Mouse (Mus musculus) spleen, adult 2 months (tissue): ENCODE data around the gene Vav2. TPM values are rescaled to one million over a fixed set of nuclear protein-coding genes. Genes with fewer than 3 reads are reported as not detected.
A peak's percentile ranks its signal among the peaks of the same experiment; 100 is the strongest.

ENCODE experiments used
- DNase-seq, 2 experiments: peaks; one replicate each; pipeline versions ENCODE4 v3.0.0 to v3.0.0-alpha.2; 2012 to 2021; ENCODE audit warnings: low spot score in 2 of 2, low read depth in 1 of 2
- H3K27ac ChIP-seq: fragments of 200-500 bp; 2 replicates; pipeline ENCODE4 v1.5.1; 2012; ENCODE audit warnings: low read length, inconsistent platforms; ENCODE audit not compliant: insufficient read depth
- H3K27me3 ChIP-seq: fragments of 200-500 bp; 2 replicates; pipeline ENCODE4 v1.6.1; 2012; ENCODE audit warnings: mild to moderate bottlenecking, moderate library complexity, low read length, inconsistent platforms; ENCODE audit not compliant: control insufficient read depth, insufficient read depth
- H3K36me3 ChIP-seq: fragments of 200-500 bp; 2 replicates; pipeline ENCODE4 v1.6.1; 2012; ENCODE audit warnings: mild to moderate bottlenecking, low read length, inconsistent platforms; ENCODE audit not compliant: control insufficient read depth, insufficient read depth
- H3K4me1 ChIP-seq: fragments of 200-500 bp; 2 replicates; pipeline ENCODE4 v1.6.1; 2011; ENCODE audit warnings: inconsistent platforms; ENCODE audit not compliant: control insufficient read depth, insufficient read depth, insufficient read length
- H3K4me3 ChIP-seq: fragments of 200-500 bp; 2 replicates; pipeline ENCODE4 v1.5.1; 2011; ENCODE audit warnings: mild to moderate bottlenecking, inconsistent platforms; ENCODE audit not compliant: insufficient read depth, insufficient read length; ENCODE audit errors: extremely low read depth
- CTCF ChIP-seq: fragments of 200-500 bp; IDR thresholded peaks from 2 replicates; pipeline ENCODE4 v1.5.1; 2011; ENCODE audit warnings: mild to moderate bottlenecking, inconsistent platforms; ENCODE audit not compliant: insufficient read depth, insufficient read length, insufficient replicate concordance; ENCODE audit errors: extremely low read depth
- POLR2A ChIP-seq: fragments of 200-500 bp; IDR thresholded peaks from 2 replicates; pipeline ENCODE4 v1.6.1; 2011; ENCODE audit warnings: low read depth, low read length, inconsistent platforms
- WGBS: fragments of 180-500 bp; shearing (Covaris S2); methylation state at CpG from one replicate; pipeline ENCODE4 v1.1.7; 2018; 5-methylcytosine and 5-hydroxymethylcytosine counted together
- polyA plus RNA-seq: library from polyadenylated mRNA; depleted of rRNA; stranded (reverse); fragments of >200 nt; gene quantifications from 2 replicates; pipeline ENCODE4 v1.2.3, GENCODE M21; 2012

Gene Vav2
- polyA plus RNA-seq, 1 experiment = 53.8 TPM

- WGBS = 25% methylated on average over 3 of the region's 3 CpGs
- no peaks in the 10 kb centered on the region for H3K27me3 ChIP-seq
- TF ChIP-seq CTCF (no peak), POLR2A (no peak)
- no peak overlapping the region for H3K4me3 ChIP-seq
- H3K4me1 ChIP-seq = no peaks in the 10 kb centered on the region; the same call in 1 of the 2 replicates
- H3K27ac ChIP-seq = peak overlapping the region; percentile 73
- peak in 1 of 2 experiments; percentile 23 for DNase-seq
- peaks cover 49% of the 10 kb centered on the region for H3K36me3 ChIP-seq
These were observed 161.0 kb downstream of the Vav2 start for GRCm38 (mm10) chr2:27265819-27266218.

GRCm38 (mm10) chr2:27262984-27263383 lies 163.8 kb downstream of the Vav2 start:
- no peaks in the 10 kb centered on the region for H3K27me3 ChIP-seq
- H3K36me3 ChIP-seq = peaks cover 31% of the 10 kb centered on the region
- no peaks in the 10 kb centered on the region; the same call in 1 of the 2 replicates for H3K4me1 ChIP-seq
- no peak overlapping the region for H3K4me3 ChIP-seq
- DNase-seq = no peak
- H3K27ac ChIP-seq = no peak overlapping the region
- 90% methylated on average over 4 of the region's 4 CpGs for WGBS
- TF ChIP-seq CTCF = no peak
- TF ChIP-seq POLR2A = no peak

GRCm38 (mm10) chr2:27251434-27251833 lies 175.4 kb downstream of the Vav2 start:
- no peaks in the 10 kb centered on the region for H3K36me3 ChIP-seq
- no peak for DNase-seq
- TF ChIP-seq POLR2A (no peak), CTCF (no peak)
- H3K27ac ChIP-seq = no peak overlapping the region
- H3K27me3 ChIP-seq = no peaks in the 10 kb centered on the region
- no peak overlapping the region for H3K4me3 ChIP-seq
- H3K4me1 ChIP-seq = no peaks in the 10 kb centered on the region

GRCm38 (mm10) chr2:27248211-27248610 lies 178.6 kb downstream of the Vav2 start, which contains the start of gene Sardh:
TSS of gene Sardh (minus strand) at chr2:27248337.
- Histone ChIP-seq H3K27ac (peak within 1 kb of the TSS; percentile 16; the same call in 1 of the 2 replicates), H3K27me3 (no peaks in the 10 kb centered on the region), H3K4me3 (no peak within 1 kb of the TSS)

GRCm38 (mm10) chr2:27247487-27247863 lies 179.4 kb downstream of the Vav2 start:
- Histone ChIP-seq H3K36me3 (no peaks in the 10 kb centered on the region), H3K27ac (peak overlapping the region; percentile 16; the same call in 1 of the 2 replicates), H3K4me1 (no peaks in the 10 kb centered on the region), H3K27me3 (no peaks in the 10 kb centered on the region), H3K4me3 (no peak overlapping the region)
- DNase-seq = no peak
- TF ChIP-seq POLR2A (no peak), CTCF (no peak)
- 60% methylated on average over 2 of the region's 2 CpGs for whole genome bisulfite sequencing

More at GRCm38 (mm10) chr2:27248211-27248610, 178.6 kb downstream of the Vav2 start, which contains the start of gene Sardh:
- 80% methylated on average over 2 of the region's 2 CpGs for WGBS
- Histone ChIP-seq H3K36me3 (no peaks in the 10 kb centered on the region), H3K4me1 (no peaks in the 10 kb centered on the region)
- TF ChIP-seq CTCF (no peak), POLR2A (no peak)
- no peak for DNase-seq

GRCm38 (mm10) chr2:27246712-27247486 lies 179.9 kb downstream of the Vav2 start:
- peak in 1 of 2 experiments; percentile 22 for DNase-seq
- Histone ChIP-seq H3K36me3 (no peaks in the 10 kb centered on the region), H3K27ac (peak overlapping the region; percentile 16; the same call in 1 of the 2 replicates), H3K4me3 (no peak overlapping the region), H3K4me1 (no peaks in the 10 kb centered on the region), H3K27me3 (no peaks in the 10 kb centered on the region)
- 38% methylated on average over 7 of the region's 7 CpGs for WGBS
- no peak for TF ChIP-seq CTCF
- TF ChIP-seq POLR2A = no peak

- no peak overlapping the region for H3K4me3 ChIP-seq
- TF ChIP-seq CTCF = no peak
- no peak for TF ChIP-seq POLR2A
- H3K27ac ChIP-seq = no peak overlapping the region
- no peaks in the 10 kb centered on the region for H3K4me1 ChIP-seq
- no peaks in the 10 kb centered on the region for H3K36me3 ChIP-seq
- WGBS = 85% methylated on average over 7 of the region's 7 CpGs
- no peak for DNase-seq
- H3K27me3 ChIP-seq = no peaks in the 10 kb centered on the region
These were observed 180.9 kb downstream of the Vav2 start for GRCm38 (mm10) chr2:27245947-27246346.
